Mouse (Mus musculus): ENCODE data around the gene Enoph1.
A peak's percentile ranks its signal among the peaks of the same experiment; 100 is the strongest.

The Enoph1 gene

DNA sequence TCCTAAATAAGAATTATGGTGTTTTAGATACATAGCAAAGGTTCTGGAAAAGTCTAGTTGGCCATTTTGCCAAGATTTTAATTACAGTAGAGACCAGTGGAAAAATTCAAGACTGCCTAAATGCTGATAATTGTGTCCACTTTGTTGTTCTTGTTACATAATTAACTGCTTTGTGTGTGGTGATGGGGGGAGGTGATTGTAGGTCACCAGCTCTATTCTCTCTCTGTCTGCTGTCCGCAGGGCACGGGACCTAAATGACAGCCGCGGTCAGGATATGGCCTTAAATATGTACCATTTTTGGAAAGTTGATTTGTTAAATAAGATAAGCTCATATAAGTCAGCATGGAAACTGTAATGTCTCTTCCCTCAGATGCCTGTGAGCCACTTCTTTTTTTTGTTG, 1.5 kb downstream of the Enoph1 start:
- DNase-seq, result no peak

DNA sequence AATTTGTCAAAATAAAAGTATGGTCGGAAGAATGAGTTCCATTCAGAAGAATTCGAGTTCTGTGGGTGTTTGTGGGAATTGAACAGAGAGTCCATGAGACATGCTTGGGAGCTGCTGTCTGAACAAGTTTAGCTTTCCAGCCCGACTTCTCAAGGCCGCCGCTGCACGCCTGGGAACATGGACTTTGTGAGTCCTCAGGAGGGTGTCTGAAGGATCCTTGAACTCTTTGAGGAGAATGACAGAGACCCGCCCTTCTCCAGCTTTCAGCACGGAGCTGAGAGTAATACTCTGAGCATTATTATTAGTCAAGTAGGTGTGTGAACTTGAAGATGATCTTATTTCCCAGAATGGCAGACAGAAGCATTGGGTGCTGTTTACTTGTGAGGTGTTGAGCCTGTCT, 2.7 kb downstream of the Enoph1 start:
- DNase-seq, result no peak

DNA sequence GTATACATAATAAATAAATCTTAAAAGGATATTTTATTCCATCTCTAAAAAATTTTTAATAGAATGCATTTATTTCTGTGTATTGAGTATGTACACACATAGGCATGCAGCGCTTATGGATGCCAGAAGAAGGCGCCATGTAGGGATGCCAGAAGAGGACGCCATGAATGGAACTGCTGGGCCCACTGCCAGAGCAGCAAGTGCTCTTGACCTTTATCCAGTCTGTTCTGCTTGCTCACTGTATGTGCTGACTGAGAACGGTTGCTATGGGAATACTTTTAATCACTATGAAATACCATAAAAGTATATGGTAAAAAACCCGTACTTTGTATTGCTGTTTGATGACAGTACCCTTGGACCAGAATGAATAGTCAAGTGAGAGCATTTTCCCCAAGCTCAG, 3.6 kb downstream of the Enoph1 start:
- DNase-seq, result no peak

DNA sequence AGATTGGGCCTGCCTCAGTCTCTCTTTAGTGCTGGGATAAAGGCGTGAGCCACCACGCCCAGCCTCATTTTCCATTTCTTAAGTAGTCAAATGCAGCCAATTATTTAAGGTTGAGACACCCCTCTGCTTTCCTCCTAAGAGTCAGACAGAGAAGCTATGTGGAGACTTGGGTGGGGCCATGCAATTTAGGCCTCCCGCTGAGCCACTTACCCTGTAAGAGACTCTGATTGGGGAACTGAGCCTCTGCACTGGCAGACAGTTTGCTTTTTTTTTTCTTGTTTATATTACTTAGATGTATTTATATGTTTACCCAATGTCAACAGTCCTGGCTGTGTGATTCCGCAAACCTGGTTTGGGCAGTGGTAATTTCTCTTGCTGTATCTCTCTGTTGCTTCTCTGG, 4.2 kb downstream of the Enoph1 start:
- no peak for DNase-seq

DNA sequence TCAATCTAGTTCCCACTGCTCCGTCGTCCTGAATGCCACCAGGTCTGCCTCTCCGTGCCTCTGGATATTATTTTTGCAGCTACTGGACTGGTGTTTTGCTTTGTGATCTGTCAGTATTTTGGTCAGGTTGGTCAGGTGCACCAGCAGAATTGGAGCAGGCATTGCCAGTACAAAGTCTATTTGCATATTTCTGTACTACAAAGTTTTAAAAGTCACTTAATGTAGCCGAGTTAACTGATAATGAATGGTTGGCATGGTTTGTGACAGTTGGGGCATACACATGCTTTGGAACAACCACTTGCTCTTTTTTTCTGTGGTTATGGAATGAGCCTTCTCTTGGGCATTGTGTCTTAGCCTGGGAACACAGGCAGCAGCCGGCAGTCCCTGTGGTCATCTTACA, 4.8 kb downstream of the Enoph1 start:
- DNase-seq, result no peak

DNA sequence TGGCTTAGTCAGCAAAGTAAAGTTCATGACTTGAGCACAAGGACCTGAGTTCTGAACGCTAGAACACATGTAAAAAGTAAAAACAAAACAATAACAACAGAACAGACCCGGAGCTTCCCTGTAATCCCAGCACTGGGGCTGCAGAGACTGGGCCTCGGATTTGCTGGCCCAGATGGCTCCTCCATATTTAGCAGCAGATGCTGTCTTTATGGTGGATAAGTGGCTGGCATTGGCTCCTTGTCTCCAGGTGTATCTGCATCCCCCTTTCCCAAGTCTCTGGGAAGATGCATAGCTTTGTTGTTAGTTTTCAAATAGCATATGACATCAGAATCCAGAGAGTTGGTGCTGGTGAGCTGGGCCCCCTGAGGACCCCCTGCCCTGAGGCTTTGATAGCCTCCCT, 6.3 kb downstream of the Enoph1 start:
- DNase-seq, result no peak

DNA sequence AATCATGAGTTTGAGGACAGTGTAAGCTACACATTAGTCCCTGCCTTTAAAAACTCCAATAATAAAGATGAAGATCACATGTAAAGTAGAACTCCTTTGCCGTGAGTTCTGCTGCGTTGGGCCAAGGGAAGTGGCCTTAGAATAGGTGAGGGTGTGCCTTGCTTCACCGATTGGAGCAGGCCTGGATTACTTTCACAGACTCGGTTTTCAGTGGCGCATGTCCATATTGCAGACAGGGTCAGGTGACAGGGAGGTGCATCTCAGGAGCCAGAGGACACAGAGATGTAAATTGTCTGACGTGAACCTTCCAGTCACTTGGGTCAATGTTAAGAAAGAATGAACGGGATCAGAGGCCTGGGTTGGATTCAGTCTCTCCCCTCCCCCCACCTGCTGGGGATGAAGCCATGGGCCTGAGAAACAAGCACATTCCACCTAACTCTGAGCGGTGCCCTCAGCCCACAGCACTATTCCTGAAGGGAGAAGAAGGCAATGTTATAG, 7.4 kb downstream of the Enoph1 start:
- DNase-seq, result no peak

DNA sequence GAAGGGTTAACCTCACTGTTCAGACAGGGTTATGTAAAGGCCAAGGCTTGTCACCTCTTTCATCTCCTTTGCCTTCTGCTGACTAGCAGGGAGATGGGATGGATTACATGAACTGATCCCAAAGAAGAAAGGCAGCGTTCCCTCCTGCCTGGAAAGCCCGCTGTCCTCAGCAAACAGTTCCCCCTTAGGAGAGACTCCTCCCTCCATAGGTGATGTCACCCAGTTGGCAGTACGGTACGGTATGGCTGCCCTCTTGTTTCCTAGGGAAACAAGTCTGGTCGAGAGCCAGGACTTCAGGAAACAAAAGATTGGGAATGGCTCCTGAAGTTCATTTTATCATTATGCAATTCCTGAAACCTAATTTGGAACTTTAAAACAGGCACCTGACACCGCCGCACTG, 8.1 kb downstream of the Enoph1 start:
- DNase-seq, result no peak

DNA sequence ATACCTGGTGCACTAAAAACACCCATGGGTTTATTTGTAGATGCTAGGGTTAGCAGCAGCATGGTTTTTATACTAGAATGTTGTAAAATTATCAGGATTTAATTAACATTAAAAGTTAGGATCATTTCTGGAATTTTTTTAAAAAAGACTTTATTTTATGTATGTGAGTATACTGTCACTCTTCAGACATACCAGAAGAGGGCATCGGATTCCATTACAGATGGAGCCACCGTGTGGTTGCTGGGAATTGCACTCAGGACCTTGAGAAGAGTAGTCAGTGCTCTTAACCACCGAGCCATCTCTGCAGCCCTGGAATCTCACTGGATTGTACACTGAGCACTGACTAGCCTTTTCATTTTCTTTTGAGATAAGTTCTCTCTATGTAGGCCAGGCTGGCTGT, 10.1 kb downstream of the Enoph1 start:
- DNase-seq, result no peak

DNA sequence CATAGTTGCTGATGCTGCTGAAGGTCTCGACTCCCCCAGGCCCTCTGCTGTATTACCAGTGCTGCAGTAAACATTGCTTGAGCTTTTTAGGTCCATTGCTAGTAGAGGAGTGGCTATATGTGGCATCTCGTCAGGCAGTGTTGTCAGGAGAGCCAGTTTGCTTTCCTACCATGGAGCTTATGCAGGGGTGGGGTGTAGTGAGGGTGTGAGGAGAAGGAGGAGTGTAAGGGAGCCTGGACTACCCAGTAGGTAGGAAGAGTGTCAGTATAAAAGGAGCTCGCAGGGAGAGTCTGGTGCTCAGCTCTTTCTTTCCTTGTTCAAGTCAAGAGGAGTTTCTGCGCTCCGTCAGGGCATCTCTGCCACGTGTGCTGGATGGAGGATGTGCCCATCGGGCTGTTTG, 12.9 kb downstream of the Enoph1 start:
- no peak for DNase-seq

DNA sequence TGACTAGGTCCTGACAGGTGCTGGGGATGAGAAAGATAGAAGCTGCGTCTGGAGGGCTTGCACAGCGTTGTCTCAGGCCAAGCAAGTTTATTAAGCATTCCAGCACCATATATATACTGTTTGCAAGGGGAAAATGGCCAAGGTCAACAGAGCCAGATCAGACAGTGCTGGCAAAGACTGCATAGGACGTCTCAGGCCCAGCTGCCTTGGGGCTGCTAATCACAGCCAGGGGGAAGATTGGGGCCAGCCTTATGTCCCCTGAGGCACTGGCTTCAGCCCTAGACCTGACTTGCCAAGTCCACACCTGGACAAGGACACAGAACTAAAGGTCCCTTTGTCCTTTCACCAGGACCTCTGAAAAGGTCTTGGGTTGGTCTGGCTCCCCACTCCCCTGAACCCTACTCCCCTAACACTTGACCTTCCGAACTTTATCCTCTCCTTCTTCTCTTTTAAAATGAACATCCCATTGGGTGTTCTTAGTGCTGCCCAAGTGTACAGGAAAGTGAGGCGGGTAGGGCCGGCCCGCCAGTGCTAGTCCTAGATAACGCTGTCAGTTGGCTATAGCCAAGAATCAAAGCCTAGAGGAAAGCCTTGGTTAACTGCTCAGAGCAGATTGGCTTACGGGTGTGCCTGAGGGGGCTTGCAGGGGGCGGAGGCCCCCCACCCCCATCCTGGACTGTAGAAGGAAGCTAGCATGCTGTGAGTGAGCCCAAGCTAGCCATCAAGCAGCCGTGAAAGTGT, 15.2 kb downstream of the Enoph1 start:
- DNase-seq, result no peak

DNA sequence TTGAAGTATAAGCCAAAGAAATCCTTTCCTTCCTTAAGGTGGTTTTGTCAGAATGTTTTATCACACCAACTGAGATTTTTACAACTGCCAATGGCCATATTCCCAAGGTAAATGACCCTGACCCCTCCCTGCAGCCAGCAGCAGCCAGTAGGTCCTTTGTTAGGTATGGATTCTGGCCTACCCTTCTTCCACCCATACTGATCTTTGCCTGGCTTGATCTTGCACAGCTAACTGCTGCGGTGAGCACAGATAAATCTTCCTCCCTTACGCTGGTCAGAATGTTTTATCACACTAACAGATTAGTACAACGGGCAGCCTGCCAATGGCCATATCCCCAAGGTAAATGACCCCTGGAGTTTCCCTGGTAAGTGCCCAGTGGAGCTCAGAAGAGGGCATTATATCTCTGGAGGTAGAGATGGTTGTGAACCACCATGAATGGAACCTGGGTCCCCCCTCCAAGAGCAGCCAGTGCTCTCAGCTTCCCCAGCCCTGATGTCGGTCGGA, 16.1 kb downstream of the Enoph1 start:
- no peak for DNase-seq

DNA sequence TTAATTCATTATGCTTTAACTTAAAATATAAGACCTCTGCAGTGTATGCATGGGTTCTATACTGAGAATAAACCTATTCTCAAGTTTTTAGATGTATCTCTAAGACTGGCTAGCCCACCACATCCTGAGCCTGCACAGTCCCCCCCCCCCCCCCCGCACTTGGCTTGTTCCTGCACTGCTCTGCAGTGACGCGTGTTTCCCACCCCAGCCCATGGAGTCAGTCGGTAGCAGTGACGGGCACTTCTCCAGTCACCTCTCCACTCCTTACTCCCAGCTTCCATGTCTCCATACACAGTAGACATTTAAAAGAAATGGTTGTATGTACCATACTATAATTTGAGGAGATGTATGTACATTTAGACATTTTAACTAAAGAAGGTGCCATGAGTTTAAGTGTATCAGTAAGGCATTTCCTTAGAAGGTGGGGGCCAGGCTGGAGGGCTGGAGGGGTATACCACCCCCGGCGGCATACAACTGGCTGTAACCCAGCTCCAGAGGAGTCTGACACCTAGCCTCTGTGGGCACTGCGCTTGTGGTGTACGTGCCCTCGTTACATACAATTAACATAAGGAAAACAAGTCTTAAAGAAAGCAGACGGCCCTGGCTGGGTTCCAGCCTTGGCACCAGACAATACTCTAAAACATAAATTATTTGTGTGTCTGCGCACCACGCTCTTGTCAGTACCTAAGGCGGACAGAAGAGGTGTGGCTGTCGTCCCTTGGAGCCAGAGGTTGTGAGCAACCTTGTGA, 17.9 kb downstream of the Enoph1 start:
- no peak for DNase-seq

DNA sequence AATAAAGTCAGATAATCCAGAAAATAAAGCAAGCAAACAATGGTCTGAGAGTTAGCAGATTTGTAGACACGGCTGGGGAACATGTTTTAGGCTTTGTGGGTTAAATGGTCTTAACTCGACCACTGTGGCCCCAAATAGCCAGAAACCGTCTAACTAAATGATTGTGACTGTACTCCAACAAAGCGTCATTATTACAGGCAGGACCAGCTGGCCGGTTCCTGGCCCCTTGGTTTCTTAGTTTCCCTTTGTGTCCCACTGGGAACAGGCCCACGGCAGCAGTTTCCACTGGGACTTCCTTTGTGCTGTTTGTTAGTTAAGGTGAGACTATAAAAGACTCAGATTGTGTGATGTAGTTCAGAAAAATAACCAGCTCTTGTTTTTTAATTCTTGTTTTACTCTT, 18.9 kb downstream of the Enoph1 start:
- no peak for DNase-seq

DNA sequence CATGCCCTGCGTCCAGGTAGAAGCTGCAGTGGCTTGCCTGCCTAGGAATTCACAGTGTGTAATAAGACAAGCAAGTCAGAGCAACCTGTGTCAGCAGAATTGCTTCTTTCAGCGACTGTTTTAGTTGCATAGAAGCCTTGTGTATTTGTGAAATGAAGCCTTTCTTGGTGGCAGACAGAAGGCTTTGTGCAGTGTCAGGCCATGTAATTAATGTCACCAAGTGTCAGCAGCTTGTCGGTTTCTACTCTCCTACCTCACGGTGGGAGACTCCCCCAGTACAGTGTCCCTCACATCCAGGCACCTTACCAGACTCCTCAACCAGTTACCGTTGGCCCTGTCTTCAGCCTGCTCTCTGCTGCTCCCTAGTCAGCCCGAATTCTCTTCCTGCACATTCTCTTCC, 19.5 kb downstream of the Enoph1 start:
- DNase-seq, result no peak

DNA sequence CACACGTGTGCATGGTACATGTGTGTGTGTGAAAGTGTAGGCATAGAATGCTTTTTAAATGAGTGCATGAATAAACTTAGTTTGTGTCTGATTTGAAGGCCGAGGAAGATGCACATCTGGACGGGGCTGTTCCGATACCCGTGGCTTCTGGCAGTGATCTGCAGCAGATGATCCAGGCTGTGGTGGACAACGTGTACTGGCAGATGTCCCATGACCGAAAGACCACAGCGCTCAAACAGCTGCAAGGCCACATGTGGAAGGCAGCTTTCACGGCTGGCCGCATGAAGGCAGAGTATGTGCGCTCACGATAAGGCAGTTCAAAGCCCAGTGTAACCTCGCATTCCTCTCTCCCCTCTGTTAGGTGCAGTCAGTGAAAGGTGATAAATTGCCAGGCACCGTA, 21.1 kb downstream of the Enoph1 start:
- DNase-seq, result peak; percentile 94

DNA sequence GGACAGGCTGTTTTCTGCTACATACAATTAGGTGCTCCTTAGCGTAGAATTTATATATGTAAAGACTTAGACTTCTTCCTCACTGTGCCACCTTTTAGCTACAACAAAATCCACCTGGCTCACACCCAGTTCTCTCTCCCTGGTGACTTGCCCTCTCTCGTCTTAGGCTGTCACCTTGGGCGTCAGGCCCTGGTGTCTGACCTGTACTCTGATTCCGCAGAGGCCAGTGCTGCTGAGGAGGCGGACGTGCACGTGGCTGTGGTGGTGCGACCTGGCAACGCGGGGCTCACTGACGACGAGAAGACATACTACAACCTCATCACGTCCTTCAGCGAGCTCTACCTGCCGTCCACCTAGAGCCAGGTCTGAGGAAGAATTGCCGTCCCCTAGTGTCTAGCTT, 27.8 kb downstream of the Enoph1 start:
- DNase-seq, result no peak

DNA sequence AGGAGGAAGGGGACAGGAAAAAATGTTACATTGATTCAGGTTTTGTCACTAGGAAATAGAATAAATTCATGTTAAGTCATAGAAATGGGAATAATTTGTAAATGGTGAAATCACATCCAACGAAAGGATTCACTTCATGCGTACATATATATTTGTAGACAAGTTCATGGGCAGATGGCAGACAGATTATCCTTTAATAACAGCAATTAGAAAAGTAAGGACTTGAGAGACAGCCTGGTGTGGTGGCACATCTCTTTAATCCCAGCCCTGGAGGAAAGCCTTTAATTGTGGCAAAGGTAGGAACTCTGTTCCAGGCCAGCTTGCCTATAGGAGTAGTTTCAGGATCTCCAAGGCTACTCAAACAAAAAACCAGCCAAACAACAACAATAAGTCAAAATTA, 29.7 kb downstream of the Enoph1 start:
- DNase-seq, result no peak

DNA sequence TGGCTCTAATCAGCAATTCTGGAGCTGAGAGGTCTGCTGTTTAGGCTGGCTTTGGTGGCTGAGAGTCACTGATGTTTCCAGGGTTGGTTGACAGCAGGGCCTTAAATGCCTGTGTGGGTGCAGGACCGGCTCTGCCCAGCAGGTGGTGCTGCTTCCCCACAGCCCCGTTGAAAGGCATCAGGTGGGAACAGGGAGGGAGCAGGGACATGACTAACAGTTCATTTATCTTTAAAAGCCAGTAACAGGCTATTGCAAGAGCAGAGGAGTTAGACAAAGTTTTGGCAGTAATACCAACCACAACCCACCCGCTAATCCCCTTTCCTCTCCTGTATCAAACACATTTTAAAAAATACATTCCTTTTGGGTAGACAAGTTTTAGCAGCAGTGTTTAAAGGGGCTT, 30.5 kb downstream of the Enoph1 start:
- DNase-seq, result peak; percentile 95

DNA sequence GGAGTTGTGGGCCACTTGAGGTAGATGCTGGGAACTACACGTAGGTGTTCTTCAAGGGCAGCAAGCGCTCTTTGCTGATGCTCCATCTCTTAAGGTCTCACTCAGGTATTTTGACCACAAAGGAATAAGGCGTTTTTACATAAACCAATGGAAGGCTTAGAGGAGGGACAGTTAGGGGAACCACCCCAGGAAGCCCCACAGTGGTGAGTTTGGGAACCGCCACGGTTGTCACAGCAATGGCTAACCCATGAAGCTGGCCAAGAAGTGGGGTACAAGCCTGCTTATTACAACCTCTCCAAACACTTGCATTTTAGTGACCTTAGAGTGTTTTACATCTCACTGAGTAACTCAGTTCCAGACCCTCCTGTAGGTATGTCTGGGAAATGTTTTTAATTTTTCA, 31.8 kb downstream of the Enoph1 start:
- DNase-seq, result no peak

DNA sequence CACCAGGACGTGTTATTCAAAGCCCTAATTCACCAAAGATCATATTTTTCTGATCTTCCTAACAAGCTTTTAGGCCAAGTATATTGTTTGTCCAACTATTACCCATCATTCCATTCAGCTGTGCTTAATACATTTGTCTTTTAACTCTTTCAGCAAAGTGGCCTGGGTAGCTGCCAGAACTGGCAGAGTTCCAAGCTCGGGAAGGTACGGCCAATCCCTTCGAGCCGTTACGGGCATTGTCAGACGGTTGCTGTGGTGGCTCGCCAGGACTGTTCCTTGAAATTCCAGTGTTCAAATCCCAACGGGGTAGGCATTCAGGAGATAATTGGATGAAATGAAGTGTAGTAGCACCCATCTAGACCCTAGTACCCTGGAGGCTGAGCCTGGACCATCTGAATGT, 32.8 kb downstream of the Enoph1 start:
- no peak for DNase-seq

DNA sequence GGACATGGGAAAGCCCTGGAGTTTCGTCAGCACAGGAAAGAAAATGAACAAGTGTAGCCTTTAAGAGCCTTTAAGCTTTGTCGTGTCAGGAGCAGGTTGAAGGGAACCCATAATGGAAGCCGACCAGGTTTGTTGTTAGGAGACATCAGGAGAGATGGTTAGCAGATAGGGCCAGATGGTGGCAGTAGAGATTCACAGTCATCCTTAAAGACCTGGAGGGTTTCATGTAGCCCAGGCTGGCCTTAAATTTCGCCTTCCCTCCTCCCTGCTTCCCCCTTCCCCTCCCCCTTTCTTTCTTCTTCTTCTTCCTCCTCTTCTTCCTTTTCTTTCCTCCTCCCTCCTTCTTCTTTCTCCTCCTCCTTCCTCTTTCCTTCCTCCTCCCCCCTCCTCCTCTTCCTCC, 34.8 kb downstream of the Enoph1 start:
- DNase-seq, result no peak

DNA sequence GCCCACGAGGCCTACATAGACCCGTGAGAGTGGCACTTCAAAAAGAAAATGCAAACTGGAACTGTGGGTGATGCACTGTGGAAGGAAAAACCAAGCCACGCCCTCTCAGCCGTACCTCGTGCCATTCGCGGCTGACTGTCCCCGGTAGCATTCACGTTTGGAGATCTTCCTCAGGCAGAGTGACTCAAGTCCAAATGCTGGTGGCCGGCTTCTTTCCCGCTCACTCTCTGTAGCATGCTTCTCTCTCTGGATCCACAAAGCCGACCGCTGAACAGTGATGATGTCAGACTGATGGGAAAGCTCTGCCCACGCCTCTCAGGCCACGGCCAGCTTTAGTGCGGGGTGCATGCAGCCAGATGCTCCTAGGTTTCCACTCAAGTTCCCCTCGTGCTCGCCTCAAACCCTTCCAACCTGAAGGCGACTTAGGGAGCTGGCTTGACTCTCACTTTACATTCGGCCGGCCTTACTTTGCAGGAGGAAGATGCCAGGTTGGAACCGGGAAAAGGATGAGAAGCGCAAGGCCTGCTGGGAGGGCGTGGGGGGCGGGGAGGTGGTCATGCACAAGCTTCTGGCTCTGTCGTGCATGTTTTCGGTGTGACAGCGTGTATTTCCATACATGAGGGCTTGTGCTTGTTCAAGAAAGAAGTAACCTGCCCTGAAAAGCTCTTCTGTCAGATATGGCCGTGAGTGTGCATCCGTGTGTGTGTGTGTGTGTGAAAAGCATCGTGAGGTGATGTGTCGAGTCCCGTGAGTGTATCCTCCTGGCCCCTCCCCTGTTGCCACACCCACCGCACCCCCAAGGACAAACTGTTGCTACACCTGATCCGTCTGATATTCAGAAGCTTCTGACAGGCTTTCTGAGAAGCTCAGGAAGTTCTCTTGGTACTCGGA, 39.5 kb downstream of the Enoph1 start:
- peak; percentile 90 for DNase-seq

DNA sequence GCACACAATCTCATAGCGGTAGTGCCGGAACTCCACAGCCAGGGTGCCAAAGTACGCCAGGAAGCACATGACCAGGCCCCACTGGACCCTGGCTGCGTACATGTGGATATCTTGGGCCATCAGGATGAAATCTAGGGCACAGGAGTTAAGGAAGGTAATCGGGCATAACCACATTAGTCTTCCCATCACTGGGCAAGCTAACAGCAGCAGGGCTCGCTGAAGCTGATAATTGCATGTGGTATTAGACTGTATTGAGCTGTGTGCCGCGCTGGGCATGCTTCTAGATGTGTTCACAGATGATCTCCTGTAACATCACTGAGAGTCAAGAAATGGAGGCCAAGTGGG, 40.1 kb downstream of the Enoph1 start:
- no peak for DNase-seq
